Mouse (Mus musculus): ENCODE data around the gene Ang. TPM values are rescaled to one million over a fixed set of nuclear protein-coding genes. Genes with fewer than 3 reads are reported as not detected.

Gene Ang
- polyA plus RNA-seq, 1 experiment: 72.5 TPM

GRCm38 (mm10) chr14:51142119-51142518 lies 51.2 kb downstream of the Ang start:
- no peak for DNase-seq
- Histone ChIP-seq H3K4me1 (ENCODE audit: control insufficient read depth, insufficient read depth, low read length) (no peaks in the 10 kb centered on the region; the same call in 1 of the 2 replicates), H3K4me3 (replicated peaks; ENCODE audit: extremely low read depth, low read depth, low read length) (no peak overlapping the region)
- no peak for TF ChIP-seq POLR2A (IDR thresholded peaks at IDR 0.05; ENCODE audit: borderline replicate concordance, extremely low read depth, low read depth, low read length)
- 84% methylated on average over 4 of the region's 4 CpGs for WGBS

DNA sequence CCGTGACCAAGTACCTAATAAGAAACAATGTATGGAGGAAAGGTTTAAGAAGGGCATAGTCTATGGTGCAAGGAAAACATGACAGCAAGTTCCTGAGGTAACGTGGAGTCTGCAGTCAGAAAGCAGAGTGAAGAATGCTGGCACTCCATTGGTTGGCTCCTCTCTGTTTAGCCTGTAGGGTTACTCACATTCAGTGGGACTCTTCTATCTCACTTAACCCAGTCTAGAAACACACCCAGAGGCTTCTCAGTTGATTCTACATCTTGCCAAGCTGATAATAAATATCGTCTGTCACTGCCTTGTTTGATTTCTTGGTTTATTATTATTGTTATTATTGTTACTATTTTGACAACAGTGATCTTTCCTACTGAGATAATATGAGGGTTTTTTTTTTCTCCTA lies 51.6 kb downstream of the Ang start:
- WGBS: 76% methylated on average over 3 of the region's 3 CpGs
- Histone ChIP-seq H3K4me3 (replicated peaks; ENCODE audit: extremely low read depth, low read depth, low read length) (no peak overlapping the region), H3K4me1 (ENCODE audit: control insufficient read depth, insufficient read depth, low read length) (no peaks in the 10 kb centered on the region; the same call in 1 of the 2 replicates)
- DNase-seq: no peak
- no peak for TF ChIP-seq POLR2A (IDR thresholded peaks at IDR 0.05; ENCODE audit: borderline replicate concordance, extremely low read depth, low read depth, low read length)
- TF ChIP-seq CTCF (IDR thresholded peaks at IDR 0.05; ENCODE audit: insufficient read depth, low read length): no peak

DNA sequence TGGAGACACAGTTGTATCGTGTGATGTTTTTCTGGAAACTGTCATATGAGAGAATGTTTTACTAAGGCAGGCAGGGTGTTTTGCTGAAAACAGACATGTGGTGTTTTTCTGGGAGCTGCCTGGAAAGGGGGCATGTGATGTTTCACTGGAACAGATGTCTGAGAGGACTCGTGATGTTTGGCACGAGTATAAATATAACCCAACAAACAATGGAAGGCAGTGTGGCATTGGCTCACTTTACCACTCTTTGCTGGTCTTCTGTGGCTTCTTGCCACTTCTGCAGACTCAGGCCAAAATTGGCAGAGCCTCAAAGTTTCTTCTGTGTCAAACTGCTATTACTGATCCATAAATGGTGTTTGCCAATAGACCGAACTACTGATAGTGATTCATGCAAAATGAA lies 52.3 kb downstream of the Ang start:
- TF ChIP-seq POLR2A (IDR thresholded peaks at IDR 0.05; ENCODE audit: borderline replicate concordance, extremely low read depth, low read depth, low read length) (no peak), CTCF (IDR thresholded peaks at IDR 0.05; ENCODE audit: insufficient read depth, low read length) (no peak)
- WGBS: 42% methylated on average over 4 of the region's 4 CpGs
- no peak for DNase-seq
- no peaks in the 10 kb centered on the region; the same call in 1 of the 2 replicates for H3K4me1 ChIP-seq (ENCODE audit: control insufficient read depth, insufficient read depth, low read length)
- no peak overlapping the region for H3K4me3 ChIP-seq (replicated peaks; ENCODE audit: extremely low read depth, low read depth, low read length)

DNA sequence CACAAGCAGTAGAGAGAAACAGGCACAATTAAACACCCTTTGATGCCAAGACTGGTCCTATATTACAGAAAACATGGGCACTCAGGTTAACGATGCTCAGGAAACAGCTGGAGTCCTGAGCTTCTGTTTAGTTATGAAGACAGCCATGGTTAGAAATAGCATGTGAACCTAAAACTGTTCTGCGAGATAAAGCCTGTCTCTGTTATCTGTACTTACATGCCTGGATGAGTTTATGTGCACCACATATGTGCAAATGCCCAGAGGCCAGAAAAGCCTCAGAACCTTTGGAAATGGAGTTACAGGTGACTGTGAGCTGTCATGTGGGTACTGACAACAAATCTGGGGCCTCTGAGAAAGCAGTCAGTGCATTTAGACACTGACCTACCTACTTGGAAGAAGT lies 53.0 kb downstream of the Ang start:
- TF ChIP-seq CTCF (IDR thresholded peaks at IDR 0.05; ENCODE audit: insufficient read depth, low read length) (no peak), POLR2A (IDR thresholded peaks at IDR 0.05; ENCODE audit: borderline replicate concordance, extremely low read depth, low read depth, low read length) (no peak)
- no peaks in the 10 kb centered on the region; the same call in 1 of the 2 replicates for H3K4me1 ChIP-seq (ENCODE audit: control insufficient read depth, insufficient read depth, low read length)
- 56% methylated on average over 2 of the region's 2 CpGs for WGBS
- DNase-seq: no peak
- no peak overlapping the region for H3K4me3 ChIP-seq (replicated peaks; ENCODE audit: extremely low read depth, low read depth, low read length)

- no peak for TF ChIP-seq POLR2A (IDR thresholded peaks at IDR 0.05; ENCODE audit: borderline replicate concordance, extremely low read depth, low read depth, low read length)
- WGBS: 96% methylated on average over 4 of the region's 4 CpGs
- Histone ChIP-seq H3K4me1 (ENCODE audit: control insufficient read depth, insufficient read depth, low read length) (no peaks in the 10 kb centered on the region; the same call in 1 of the 2 replicates), H3K4me3 (replicated peaks; ENCODE audit: extremely low read depth, low read depth, low read length) (no peak overlapping the region)
- no peak for DNase-seq
Observed at GRCm38 (mm10) chr14:51144451-51144850, 53.5 kb downstream of the Ang start.

DNA sequence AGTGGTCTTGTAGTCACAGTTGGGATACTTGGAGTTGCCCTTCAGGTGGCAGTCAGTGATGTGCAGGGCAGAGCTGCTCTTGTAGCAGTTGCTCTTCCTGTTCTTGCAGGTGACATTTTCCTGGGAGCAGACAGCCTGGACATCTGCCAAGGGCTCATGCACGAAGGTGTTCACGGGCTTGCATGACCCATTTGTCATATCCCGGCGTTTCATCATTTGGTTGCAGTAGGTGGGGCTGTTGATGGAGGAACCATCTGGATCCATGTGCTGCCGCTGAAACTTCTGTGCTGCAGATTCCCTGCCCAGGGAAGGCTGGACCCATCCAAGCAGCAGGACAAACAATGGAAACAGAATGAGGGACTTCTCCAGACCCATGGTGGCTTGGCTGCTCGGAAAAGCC lies 54.6 kb downstream of the Ang start:
- Histone ChIP-seq H3K4me1 (ENCODE audit: control insufficient read depth, insufficient read depth, low read length) (no peaks in the 10 kb centered on the region; the same call in 1 of the 2 replicates), H3K4me3 (replicated peaks; ENCODE audit: extremely low read depth, low read depth, low read length) (no peak overlapping the region)
- 71% methylated on average over 6 of the region's 6 CpGs for WGBS
- DNase-seq: no peak
- TF ChIP-seq CTCF (IDR thresholded peaks at IDR 0.05; ENCODE audit: insufficient read depth, low read length) (no peak), POLR2A (IDR thresholded peaks at IDR 0.05; ENCODE audit: borderline replicate concordance, extremely low read depth, low read depth, low read length) (no peak)

DNA sequence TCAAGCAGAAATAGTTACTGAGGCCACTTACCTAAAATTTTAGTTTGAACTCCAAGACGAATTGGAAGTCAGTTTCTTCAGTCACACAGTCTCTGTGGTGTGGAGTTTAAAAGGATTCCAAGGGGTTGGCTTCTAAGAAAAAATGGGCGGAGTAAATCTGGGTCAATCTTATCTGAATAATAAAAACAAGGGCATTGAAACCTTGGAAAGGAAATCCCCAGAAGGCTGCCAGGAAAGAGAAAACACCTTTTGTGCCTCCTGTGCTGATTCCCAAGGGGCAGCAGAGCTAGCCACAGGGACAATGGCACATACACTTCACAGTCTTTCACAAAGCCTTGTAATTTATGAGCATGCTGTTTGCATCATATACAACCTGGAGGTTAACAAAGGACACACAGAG lies 55.7 kb downstream of the Ang start, which contains the start of gene Rnase1:
Gene Rnase1, minus strand, starts transcription at position 101 of the 400 bp plus-strand sequence.
- Histone ChIP-seq H3K4me3 (replicated peaks; ENCODE audit: extremely low read depth, low read depth, low read length) (no peak within 1 kb of the TSS), H3K4me1 (ENCODE audit: control insufficient read depth, insufficient read depth, low read length) (no peaks in the 10 kb centered on the region; the same call in 1 of the 2 replicates)
- TF ChIP-seq POLR2A (IDR thresholded peaks at IDR 0.05; ENCODE audit: borderline replicate concordance, extremely low read depth, low read depth, low read length): no peak
- TF ChIP-seq CTCF (IDR thresholded peaks at IDR 0.05; ENCODE audit: insufficient read depth, low read length): no peak
- WGBS: 58% methylated on average over 2 of the region's 2 CpGs
- DNase-seq: no peak

GRCm38 (mm10) chr14:51148006-51148405 lies 57.1 kb downstream of the Ang start:
- no peak for DNase-seq
- no peak for TF ChIP-seq POLR2A (IDR thresholded peaks at IDR 0.05; ENCODE audit: borderline replicate concordance, extremely low read depth, low read depth, low read length)
- no peak for TF ChIP-seq CTCF (IDR thresholded peaks at IDR 0.05; ENCODE audit: insufficient read depth, low read length)
- Histone ChIP-seq H3K4me1 (ENCODE audit: control insufficient read depth, insufficient read depth, low read length) (no peaks in the 10 kb centered on the region; the same call in 1 of the 2 replicates), H3K4me3 (replicated peaks; ENCODE audit: extremely low read depth, low read depth, low read length) (no peak overlapping the region)
- WGBS: 63% methylated on average over 3 of the region's 3 CpGs

DNA sequence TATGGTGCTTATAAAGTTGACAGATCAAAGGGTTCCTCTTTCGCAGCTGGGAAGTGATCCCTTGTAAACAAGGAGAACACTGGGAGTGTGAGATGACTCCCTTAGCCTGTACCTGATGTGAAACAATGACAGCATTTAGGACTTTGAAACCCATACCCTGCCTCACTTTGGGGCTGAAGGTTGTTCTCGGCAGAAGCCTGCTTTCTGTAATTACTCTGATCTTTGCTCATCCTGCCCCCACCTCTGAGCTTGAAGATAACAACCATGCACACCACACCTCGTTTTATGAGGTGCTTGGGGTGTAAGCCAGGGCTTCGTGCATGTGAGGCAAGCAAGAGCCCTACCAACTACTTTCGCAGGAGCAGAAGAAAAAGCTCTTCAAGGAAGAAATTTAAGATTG lies 58.2 kb downstream of the Ang start:
- no peak for TF ChIP-seq POLR2A (IDR thresholded peaks at IDR 0.05; ENCODE audit: borderline replicate concordance, extremely low read depth, low read depth, low read length)
- TF ChIP-seq CTCF (IDR thresholded peaks at IDR 0.05; ENCODE audit: insufficient read depth, low read length): no peak
- no peak for DNase-seq
- H3K4me1 ChIP-seq (ENCODE audit: control insufficient read depth, insufficient read depth, low read length): no peaks in the 10 kb centered on the region
- WGBS: 49% methylated on average over 5 of the region's 5 CpGs
- no peak overlapping the region for H3K4me3 ChIP-seq (replicated peaks; ENCODE audit: extremely low read depth, low read depth, low read length)

GRCm38 (mm10) chr14:51150206-51150831 lies 59.4 kb downstream of the Ang start:
- Histone ChIP-seq H3K4me1 (ENCODE audit: control insufficient read depth, insufficient read depth, low read length) (no peaks in the 10 kb centered on the region), H3K4me3 (replicated peaks; ENCODE audit: extremely low read depth, low read depth, low read length) (no peak overlapping the region)
- no peak for DNase-seq
- TF ChIP-seq POLR2A (IDR thresholded peaks at IDR 0.05; ENCODE audit: borderline replicate concordance, extremely low read depth, low read depth, low read length) (no peak), CTCF (IDR thresholded peaks at IDR 0.05; ENCODE audit: insufficient read depth, low read length) (no peak)
- WGBS: 83% methylated on average over 3 of the region's 3 CpGs

Other genes starting within 250 kb of the Ang start
- gene Tep1, start 220.6 kb upstream of the Ang start, polyA plus RNA-seq (2012; rRNA removed): 28.1 and 28.6 TPM in 2 replicates
- 1.4 and 3.7 TPM in 2 replicates for gene Klhl33, start 193.6 kb upstream of the Ang start, polyA plus RNA-seq (2012; rRNA removed)
- 104 and 122 TPM in 2 replicates for gene Osgep, start 166.3 kb upstream of the Ang start, polyA plus RNA-seq (2012; rRNA removed)
- gene Apex1, start 166.2 kb upstream of the Ang start, polyA plus RNA-seq (2012; rRNA removed): 12.0 and 23.2 TPM in 2 replicates
- gene Pip4p1, start 160.3 kb upstream of the Ang start, polyA plus RNA-seq (2012; rRNA removed): 99.1 and 111 TPM in 2 replicates
- gene Pnp, start 160.1 kb upstream of the Ang start, polyA plus RNA-seq (2012; rRNA removed): 35.3 and 37.0 TPM in 2 replicates
- gene Gm49342, start 146.6 kb upstream of the Ang start, polyA plus RNA-seq (2012; rRNA removed): 20.3 and 46.2 TPM in 2 replicates
- 0.97 and 1.1 TPM in 2 replicates for gene Pnp2, start 135.2 kb upstream of the Ang start, polyA plus RNA-seq (2012; rRNA removed)
- 0.14 TPM in 1 of 2 replicates, not detected in the other for gene Rnase10, start 83.4 kb upstream of the Ang start, polyA plus RNA-seq (2012; rRNA removed)
- gene Rnase9, start 49.3 kb upstream of the Ang start, polyA plus RNA-seq (2012; rRNA removed): not detected in 2 replicates
- not detected in 2 replicates for gene Rnase11, start 41.0 kb upstream of the Ang start, polyA plus RNA-seq (2012; rRNA removed)
- not detected in 2 replicates for gene Rnase12, start 33.5 kb upstream of the Ang start, polyA plus RNA-seq (2012; rRNA removed)
- 3.1 and 3.6 TPM in 2 replicates for gene Olfr750, start 16.7 kb upstream of the Ang start, polyA plus RNA-seq (2012; rRNA removed)
- 581 and 650 TPM in 2 replicates for gene Rnase4, start 73 bp upstream of the Ang start, polyA plus RNA-seq (2012; rRNA removed)
- gene Eddm3b, start 23.3 kb downstream of the Ang start, polyA plus RNA-seq (2012; rRNA removed): 0.08 TPM in 1 of 2 replicates, not detected in the other
- 12.1 and 19.2 TPM in 2 replicates for gene Rnase6, start 32.8 kb downstream of the Ang start, polyA plus RNA-seq (2012; rRNA removed)
- gene Rnase1, start 55.6 kb downstream of the Ang start, polyA plus RNA-seq (2012; rRNA removed): 3.7 and 4.8 TPM in 2 replicates
- gene Rnase2b, start 71.1 kb downstream of the Ang start, polyA plus RNA-seq (2012; rRNA removed): 0.40 TPM in 1 of 2 replicates, not detected in the other
- not detected in 2 replicates for gene Ang2, start 108.0 kb downstream of the Ang start, polyA plus RNA-seq (2012; rRNA removed)
- not detected in 2 replicates for gene Ear14, start 112.2 kb downstream of the Ang start, polyA plus RNA-seq (2012; rRNA removed)
- not detected in 2 replicates for gene Rnase2a, start 165.0 kb downstream of the Ang start, polyA plus RNA-seq (2012; rRNA removed)